Mouse (Mus musculus) brain, embryonic 18.5 days (tissue): ENCODE measurements around the gene Rps6ka5.

Experiments used
- DNase-seq: peaks from one replicate; pipeline ENCODE4 v3.0.0-alpha.2; 2012; ENCODE audit warnings: low read depth, low spot score

The Rps6ka5 gene

DNA sequence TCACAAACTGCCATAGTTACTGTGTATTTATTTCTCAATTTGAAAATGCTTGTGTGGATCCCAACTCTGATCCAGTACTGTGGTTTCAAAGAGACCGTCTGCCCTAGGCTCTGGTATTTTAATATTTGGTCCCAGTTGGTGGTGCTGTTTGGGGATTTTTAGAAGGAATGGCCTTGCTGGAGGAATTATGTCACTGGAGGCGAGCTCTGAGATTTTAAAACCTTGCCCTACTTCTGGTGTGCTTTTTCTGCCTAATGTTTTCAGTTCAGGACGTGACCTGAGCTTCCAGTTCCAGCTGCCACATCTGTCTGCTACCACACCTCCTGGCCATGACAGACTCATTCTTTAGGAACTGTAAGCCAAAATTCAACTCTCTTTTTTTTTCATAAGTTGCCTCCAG is 121.2 kb downstream of the Rps6ka5 start:
- no peak for DNase-seq

DNA sequence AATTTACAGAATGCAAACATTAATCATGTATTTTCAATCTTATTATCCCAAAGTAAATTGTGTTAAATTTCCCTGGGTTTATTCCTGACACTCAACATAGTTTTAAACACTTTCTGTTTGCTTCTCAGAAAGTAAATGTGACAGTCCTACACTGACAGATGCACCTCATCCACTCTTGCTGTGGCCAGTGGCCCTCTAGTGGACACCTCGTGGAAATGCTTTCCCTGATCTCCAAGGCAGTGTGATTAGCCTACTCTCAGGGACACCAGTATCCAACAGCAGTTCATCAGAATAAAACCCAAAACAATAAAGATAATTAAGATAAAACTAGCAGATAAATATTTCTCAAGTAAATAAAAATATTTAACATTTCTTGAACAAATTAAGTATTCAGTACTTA is 122.2 kb downstream of the Rps6ka5 start:
- no peak for DNase-seq

DNA sequence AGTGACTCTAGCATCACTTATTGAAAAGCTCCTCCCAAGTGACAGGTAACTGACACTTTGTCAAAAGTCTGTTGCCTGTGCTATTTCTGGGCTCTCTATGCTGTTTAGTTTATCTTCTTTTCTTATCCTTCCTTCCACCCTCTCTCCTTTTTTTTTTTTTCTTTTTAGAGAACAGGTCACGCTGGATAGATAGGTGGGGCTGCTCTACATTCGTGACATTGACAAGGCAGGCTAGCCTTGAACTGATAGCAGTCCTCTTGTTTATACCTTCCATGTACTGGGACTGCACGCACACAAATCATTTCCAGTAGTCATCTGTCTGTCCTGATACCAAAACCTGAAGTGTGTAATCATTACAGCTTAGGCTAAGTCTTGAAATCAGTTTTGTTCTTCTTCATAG is 132.1 kb downstream of the Rps6ka5 start:
- DNase-seq, result no peak

DNA sequence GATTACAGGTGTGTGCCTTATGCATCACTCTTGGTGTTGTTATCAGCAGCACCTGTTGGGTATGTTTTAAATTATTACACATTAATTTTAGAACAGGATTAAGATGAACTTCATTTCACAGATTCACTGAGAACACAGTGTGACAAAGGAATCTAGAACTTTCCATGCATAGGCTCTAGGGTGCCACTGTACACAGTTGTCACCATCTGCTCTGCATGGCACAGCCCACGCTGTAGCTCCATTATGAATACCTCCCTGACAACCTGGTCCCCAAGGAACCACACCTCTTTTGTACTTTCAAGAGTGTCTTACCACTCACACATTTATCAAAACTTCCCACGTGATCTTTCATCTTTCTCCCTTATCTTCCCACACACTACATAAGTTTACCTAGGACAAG is 140.2 kb downstream of the Rps6ka5 start:
- no peak for DNase-seq

DNA sequence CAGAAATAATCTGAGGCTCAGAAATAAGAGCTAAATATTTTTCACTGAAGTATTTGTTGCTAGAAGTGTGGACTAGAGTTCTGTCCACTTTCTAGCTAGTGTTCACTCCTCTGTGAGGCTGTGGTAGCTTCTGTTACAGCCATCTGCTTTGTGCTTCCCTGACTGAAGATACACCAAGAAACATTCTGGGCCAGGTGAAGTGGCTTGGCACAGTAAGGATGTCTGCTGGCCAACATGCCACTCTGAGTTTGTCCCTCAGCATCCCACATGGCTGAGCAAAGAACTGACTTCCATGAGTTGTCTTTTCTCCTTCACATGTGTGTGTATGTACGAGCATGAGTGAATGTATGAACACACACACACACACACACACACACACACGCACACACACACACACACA is 147.6 kb downstream of the Rps6ka5 start:
- DNase-seq, result no peak

DNA sequence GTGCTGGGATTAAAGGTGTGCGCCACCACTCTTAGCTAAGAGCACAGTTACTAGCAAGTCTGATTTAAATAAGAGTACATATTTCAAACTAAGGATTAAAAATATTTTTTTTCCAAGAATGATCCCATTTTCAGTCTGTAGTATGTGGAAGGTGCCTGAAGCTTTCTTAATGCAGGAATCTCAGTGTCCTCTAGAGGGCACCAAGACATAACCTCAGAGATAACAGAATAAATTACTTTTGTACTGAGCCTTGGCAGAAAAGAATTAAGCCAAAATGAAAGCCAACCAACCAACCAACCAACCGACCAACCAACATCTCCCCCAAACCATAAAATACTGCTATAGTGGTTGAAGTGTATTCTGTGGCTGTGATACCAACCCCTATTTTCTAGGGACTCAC is 148.5 kb downstream of the Rps6ka5 start:
- no peak for DNase-seq

DNA sequence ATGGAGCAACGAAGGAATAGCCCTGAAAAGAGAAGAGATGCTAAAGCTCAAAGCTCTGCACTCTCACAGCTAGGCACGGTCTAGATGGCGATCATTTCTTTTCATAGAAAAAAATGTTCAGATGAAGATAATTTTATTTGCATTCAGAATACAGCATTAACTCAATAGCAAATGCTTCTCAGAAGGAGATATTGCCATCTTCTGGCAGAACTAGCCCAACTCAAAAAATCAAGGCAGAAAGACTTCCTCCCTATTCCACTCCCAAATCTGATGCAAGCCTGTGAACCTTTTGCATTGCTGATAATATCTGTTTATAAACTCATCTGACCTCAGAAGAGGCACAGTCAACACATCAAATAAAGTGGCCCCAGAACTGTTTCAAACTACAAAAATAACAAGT is 151.0 kb downstream of the Rps6ka5 start:
- DNase-seq, result no peak

DNA sequence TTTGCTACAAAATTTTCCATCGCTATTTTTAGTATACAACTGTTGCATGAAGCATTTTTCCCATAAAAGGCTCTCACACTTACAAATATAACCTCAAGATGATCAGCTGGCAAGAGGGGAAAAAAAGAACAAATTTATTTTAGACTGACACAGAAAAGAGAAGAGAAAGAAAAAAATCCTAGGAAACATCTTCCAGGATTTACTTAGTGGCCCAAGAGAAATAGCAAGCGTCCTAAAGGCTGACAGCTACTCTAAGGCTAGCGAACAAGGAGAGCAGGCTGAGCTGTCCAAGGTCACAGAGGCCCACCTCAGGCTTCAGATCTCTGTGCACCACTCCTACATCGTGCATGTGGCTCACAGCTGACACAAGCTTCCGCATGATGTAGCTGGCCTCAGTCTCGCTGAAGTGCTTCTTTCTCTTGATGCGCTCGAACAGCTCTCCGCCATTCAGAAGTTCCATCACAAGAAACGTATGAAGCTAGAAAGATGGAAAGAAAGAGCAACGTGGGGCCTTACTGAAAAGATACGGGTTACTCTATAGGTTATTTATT is 156.2 kb downstream of the Rps6ka5 start:
- DNase-seq, result no peak

DNA sequence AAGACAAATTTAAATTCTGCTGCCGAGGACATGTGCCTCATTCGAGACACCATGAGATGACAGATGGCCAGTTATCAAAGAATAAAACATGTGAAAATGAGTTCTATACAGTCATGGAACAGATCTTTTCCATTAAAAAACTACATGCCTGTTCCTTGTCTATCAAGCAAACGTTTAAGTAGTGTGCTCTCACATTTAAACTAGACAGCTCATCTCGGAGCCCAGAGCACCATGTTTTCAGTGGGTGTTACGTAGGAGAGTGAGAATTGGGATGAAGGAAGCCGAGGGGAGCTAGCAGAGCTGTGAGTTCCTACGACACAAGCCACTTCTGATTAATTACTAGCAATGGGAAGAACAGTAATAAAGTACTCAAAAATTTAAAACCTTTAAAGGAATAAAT is 158.0 kb downstream of the Rps6ka5 start:
- DNase-seq, result no peak

DNA sequence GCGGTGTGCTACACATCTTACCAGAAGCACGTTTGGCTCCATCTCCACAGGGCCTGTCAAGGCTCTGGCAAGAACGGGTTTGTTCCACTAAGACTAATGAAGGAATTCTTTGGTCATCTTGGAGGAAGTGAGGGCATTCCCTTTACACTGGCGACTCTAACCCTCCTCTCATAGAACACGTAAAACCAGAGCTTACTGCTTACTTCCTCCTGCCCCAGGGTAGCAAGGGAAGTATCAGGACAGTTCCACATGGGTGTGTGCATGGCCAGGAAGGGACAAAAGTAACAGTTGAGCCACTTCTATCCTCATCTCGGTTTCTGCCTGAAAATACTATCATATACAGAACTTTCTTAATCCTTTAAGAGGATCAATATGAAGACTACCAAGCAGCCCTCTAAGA is 158.7 kb downstream of the Rps6ka5 start:
- no peak for DNase-seq

DNA sequence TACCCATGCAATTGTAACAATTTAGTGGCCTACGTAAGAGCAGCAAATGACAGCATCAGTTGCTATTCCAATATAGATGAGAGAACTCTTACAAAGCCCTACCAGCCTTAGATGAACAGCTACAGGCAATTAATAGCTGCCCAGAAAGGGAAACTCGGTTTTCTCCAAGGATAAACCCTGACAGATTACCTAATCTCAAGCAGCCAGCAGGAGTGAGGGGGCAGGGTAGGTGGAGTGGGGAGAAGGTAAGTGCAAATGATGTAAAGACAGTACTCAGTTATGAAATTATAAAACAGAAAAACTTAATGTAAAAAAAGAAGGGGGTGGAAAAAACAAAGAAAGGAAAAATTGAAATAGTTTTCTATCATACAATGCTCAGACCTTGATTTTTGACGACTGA is 159.2 kb downstream of the Rps6ka5 start:
- DNase-seq, result no peak

DNA sequence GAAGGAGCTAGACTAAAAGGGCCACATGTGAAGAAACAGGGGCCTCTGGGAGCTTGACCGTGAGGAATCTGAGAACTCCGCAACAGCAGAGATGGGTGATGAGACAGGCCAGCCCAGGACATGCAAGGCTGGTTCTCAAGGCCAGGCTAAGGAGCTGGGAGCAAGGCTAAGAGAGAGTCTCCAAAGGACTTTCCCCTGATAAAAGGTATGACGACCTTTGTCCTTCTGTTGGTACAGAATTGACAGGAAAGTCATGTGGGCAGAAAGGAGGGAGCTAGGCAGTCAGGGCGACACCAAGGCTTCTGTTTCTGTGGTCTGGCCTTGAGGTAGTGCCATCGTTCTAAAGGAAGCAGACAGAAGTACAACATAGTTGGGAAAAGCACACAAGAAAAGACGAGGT is 173.1 kb downstream of the Rps6ka5 start:
- no peak for DNase-seq

DNA sequence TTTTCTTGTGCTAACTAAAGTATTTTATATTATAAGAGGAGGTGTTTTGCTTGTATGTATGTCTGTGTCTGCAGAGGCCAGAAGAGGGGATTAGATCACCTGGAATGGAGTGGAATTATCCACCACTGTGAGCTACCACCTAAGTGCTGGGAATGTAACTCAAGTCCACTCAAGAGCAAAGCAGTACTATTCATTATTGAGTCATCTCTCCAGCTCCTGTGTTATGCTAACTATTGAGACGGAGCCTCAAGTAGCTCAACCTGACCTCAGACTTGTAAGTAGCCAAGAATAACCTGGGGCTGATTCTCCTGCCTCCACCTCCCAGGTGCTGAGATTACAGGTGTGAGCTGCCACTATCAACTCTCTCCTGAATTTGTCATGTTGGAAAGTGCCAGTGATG is 174.8 kb downstream of the Rps6ka5 start:
- no peak for DNase-seq

DNA sequence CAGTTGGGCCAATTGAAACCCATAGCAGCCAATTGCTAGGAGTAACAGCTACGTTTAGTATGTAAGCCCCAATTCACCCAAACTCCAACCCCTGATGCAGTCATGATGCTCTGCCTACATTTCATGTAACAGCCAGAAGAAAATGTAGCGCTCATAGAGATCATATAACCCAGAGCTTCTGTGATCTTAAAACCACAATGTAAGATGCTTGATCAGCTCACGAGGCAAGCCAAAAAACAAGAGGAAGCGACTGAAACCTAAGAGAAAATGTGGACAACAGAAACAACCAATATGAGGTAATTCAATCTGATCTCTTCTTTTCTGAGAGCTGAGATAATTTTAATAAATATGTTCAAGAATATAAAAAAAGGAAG is 182.6 kb downstream of the Rps6ka5 start:
- DNase-seq, result no peak

DNA sequence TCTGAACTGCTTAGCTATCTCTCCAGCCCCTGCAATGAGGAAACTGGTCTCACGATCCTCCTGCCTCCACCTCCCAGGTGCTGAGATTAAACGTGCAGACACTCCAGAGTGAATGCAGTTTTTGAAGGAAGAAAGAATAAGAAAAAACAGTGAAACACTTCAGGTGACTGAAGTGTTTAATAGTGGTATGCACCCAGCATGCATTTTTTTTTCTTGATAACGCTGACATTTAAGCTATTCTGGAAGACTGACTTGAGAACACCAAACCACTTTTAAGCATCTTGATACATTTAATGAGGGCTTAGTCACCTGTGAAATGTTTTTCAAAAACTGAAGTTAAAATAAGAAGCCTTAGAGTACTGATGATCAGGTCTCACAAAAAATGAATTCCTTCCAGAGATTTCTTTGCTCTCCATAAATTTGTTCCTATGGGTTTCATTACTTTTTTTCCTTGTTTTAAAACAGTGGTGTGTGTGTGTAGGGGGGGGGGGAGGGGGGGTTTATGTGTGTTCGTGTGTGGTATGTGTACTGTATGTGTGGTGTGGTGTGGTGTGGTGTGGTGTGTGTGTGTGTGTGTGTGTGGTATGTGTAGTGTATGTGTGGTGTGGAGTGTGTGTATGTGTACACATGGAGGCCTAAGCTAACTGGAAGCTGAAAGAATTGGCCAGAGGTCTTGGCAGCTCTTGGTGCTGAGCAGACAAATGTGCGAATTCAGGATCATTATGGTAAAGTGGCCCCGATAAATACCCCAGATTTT is 183.2 kb downstream of the Rps6ka5 start:
- no peak for DNase-seq

DNA sequence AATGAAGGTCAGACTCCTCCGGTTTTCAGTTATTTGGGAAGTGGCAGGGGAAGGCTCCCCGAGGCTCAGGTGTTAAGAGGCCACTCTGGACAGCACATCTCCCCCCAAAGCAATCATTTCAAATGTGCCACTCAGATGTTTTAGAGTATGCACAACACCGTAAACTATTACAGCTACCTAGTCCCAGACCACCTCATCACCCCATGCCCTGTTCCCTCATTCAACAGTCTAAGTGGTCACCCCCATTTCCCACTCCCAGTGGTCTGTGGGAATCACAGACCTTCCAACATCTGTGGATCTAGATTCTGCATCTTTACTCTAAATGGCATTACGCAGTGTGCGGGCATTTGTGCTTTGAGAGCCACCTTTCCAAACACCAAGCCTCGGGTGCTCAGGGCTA is 184.3 kb downstream of the Rps6ka5 start:
- no peak for DNase-seq

DNA sequence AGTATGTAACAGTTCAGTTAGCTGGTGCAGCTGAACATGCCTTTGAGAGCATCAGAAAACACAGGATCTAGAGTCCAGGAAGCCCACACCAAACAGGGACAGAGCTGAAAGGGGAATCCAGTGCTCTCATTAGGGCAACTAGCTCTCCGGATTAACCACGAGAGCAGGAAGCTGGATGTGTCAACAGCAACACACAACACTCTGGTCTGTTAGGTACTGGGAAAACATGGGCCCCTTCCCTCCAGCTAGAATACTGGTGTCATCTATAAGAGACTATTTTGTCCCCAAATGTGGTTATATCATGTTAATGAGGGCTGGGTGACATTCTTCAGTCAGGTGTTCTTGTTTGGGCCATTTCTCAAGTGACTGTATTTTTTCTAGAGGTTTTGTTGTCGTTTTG is 184.7 kb downstream of the Rps6ka5 start:
- DNase-seq, result no peak

DNA sequence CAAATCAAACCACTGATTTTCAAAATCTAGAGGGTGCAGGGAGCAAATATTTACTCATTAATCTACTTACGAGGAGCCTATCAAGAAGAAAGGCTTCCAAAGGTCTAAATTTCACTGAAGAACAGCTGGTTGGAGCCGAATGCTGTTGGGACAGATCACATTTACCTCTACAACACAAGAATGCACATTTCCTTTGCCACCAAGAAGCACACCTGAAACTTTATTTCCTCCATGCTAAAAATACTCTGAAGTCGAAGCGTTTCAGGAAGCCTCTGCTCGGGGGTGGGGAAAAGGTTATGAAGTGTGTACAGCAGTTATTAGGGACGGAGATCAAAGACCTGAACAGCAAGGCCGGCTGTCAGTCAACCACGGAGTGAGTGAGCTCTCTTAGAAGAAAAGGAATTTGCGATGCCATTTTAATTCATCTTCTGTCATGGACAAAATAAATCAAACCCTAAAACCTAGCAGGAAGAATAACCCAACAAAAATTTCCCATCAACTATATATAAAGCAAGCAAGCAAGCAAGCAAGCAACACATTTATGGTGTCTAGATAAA is 187.5 kb downstream of the Rps6ka5 start:
- no peak for DNase-seq

DNA sequence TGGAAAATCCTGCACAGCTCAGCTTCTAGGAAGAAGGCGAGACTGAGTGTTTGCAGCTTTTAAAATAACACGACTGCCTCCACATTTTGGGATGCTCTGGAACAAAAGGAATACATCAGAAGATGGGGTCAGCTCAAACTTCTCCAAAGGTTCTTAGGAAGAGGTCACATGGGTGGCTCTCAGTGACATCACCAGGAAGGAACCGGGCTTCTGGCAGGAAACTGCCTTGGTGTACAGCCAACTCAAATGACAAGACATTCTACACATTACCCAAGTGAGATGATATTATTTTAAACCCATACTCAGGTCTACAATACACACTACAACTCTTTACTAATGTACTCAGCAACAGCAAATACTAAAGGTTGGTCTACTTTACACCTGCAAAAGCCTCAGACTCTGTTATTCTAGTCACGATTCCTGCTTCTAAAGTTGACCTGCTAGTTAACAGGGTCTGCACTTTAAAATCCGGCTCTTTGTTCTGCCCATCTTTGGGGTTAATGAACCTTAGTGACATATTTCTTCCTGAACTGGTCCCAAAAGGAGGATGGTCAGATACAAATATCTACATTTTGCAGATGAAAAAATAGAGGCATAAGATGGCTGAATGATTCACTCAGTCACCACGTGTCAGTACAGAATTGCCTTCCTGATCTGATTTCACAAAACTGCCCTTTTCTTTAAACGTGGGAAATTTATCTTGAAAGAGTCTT is 188.2 kb downstream of the Rps6ka5 start:
- no peak for DNase-seq

DNA sequence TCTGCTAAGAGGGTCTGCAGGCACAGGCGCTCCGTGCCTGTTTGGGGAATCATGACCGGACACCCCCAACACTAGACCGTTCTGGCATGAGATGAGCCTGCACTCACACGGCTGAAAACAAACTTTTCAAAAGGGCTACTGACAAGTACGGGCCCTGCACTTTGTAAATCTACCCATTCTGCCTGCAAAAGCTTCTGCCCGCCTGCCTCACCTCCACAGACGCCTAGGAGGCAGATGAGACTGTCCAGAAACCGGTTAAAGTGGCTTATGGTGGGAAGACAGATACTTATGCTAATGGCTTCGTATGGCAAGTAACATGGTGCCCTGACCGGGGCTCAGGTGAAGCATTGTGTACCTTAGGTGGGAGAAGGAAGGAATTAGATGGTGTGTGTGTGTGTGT is 189.7 kb downstream of the Rps6ka5 start:
- no peak for DNase-seq

DNA sequence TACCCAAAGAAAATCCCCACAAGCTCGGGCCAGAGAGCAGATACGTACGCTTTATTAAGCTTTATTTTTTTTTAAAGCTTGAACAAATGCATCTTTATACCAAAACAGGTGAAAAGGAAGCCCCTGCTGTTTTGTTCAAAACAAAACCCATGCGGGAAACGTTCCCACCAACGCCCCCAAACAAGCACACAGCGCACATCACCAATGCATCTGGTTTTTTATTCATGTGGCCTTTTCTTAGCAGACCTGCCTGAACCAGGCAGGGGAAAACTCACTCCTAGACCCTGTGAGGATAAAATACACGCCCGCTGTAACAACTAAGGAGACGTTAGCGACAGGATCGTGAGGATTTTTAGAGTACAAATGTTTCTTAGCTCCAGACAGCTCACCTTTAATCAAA is 191.8 kb downstream of the Rps6ka5 start:
- DNase-seq, result no peak

DNA sequence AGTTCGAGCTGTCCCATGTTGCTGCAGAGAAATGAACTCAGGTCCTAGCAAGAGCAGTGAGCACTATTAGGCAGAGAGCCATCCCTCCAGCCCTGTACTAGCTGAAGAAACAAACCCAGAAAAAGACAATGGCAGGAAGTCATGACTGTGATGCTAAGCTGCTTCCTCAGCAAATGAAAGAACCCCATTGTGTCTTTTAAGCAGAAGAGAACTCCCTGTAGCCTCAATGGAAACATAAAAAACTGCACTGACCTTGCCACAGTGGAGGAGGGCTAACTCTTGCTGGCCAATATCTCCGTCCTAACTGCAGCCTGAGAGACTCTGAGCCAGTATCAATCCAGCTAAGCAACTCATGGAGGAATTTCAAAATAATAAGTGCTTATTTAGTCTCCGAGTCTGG is 192.8 kb downstream of the Rps6ka5 start:
- no peak for DNase-seq

DNA sequence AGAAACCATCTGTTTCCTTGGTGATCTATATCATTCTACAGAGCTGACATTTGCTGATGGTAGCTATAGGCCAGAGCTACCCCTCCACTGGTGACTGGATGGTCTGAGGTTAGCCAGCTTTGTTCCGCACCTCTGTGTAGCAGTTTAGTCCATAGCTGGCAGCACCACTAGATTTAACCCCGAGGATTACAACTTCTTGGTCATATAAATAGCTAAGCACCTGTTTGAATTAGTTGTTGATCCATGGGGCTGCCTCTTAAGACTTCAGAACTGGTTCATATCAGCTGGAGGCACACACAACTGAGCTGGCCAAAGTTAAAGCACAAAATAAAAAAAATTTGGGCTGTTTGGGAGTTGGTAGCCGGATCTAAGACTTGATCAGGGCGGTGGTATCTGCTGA is 193.6 kb downstream of the Rps6ka5 start:
- DNase-seq, result no peak
